Comparison of ENCODE assay signal across 8 mouse cellular contexts in genomic region chr2:131186343-131186742, GRCm38 (mm10). TPM values are rescaled to one million over a fixed set of nuclear protein-coding genes. Genes with fewer than 3 reads are reported as not detected.
DNase-seq lines count a peak whose midpoint lies in the region; ATAC-seq and TF ChIP-seq lines count a peak whose summit lies in the region.

No protein-coding gene starts in this region.

- 4% methylated on average over 14 of the region's 14 CpGs for WGBS in forebrain, embryonic 15.5 days
- WGBS in liver, embryonic 13.5 days (ENCODE audit: insufficient replicate concordance) = 2% methylated on average over 14 of the region's 14 CpGs

- peak overlapping the region; percentile 40 to 78 (median 42) for H3K4me3 ChIP-seq in CH12.LX (replicated peaks in 1 of 3; ENCODE audit: low read depth in 2 of 3, low read length in 2 of 3, poor library complexity in 1 of 3)
- H3K4me3 ChIP-seq in forebrain, embryonic 15.5 days = peak overlapping the region; percentile 62
- H3K4me3 ChIP-seq in liver, embryonic 13.5 days (replicated peaks) = peak overlapping the region; percentile 92

- no peak overlapping the region for H3K27ac ChIP-seq in CH12.LX (ENCODE audit: insufficient read depth, low read depth)
- peak overlapping the region; percentile 70; the same call in 1 of the 2 replicates for H3K27ac ChIP-seq in forebrain, embryonic 15.5 days (replicated peaks)
- peak overlapping the region; percentile 98 for H3K27ac ChIP-seq in liver, embryonic 13.5 days

- dilution Hi-C loops in CH12.LX (cut with MboI; ENCODE audit: extremely low pct_ligation_motif_present, extremely low pct_unique_long_range_greater_than_20kb, low sequenced_read_pairs) = no loop called here

- H3K27me3 ChIP-seq in CH12.LX (replicated peaks) = peaks cover 4% of the 10 kb centered on the region
- no peaks in the 10 kb centered on the region for H3K27me3 ChIP-seq in forebrain, embryonic 15.5 days
- no peaks in the 10 kb centered on the region for H3K27me3 ChIP-seq in liver, embryonic 13.5 days

- TF ChIP-seq RAD21 in CH12.LX (IDR thresholded peaks at IDR 0.05; ENCODE audit: low read depth, low read length) = no peak

- no peaks in the 10 kb centered on the region for H3K79me2 ChIP-seq in CH12.LX (replicated peaks; ENCODE audit: control insufficient read depth, extremely low read depth, insufficient read depth, poor library complexity, severe bottlenecking)

- TF ChIP-seq POLR2A in CH12.LX (IDR thresholded peaks at IDR 0.05; ENCODE audit: low read depth, low read length) = no peak

- in situ Hi-C loops in CH12.LX (cut with MboI; ENCODE audit: low pct_ligation_motif_present, low pct_unique_long_range_greater_than_20kb, low sequenced_read_pairs) = no loop called here

- H3K9ac ChIP-seq in CH12.LX (ENCODE audit: insufficient read depth, low read depth) = peak overlapping the region; percentile 6; the same call in 1 of the 2 replicates
- peak overlapping the region; percentile 78 for H3K9ac ChIP-seq in forebrain, embryonic 15.5 days (replicated peaks)
- H3K9ac ChIP-seq in liver, embryonic 13.5 days = peak overlapping the region; percentile 97

- no peaks in the 10 kb centered on the region for H3K9me3 ChIP-seq in CH12.LX (replicated peaks; ENCODE audit: low read length)
- H3K9me3 ChIP-seq in forebrain, embryonic 15.5 days = no peaks in the 10 kb centered on the region
- no peaks in the 10 kb centered on the region for H3K9me3 ChIP-seq in liver, embryonic 13.5 days (replicated peaks)

- ATAC-seq in forebrain, embryonic 15.5 days (replicated peaks) = no peak
- peak; percentile 52 for ATAC-seq in liver, embryonic 13.5 days (ENCODE audit: low read depth)
- ATAC-seq in inflammation-experienced regulatory T-cells, adult 6 months = no peak

- H3K36me3 ChIP-seq in CH12.LX (replicated peaks in 1 of 2; ENCODE audit: control insufficient read depth in 1 of 2, insufficient read depth in 1 of 2, low read length in 1 of 2) = peaks cover 0 to 4% of the 10 kb centered on the region in 2 experiments
- H3K36me3 ChIP-seq in forebrain, embryonic 15.5 days = no peaks in the 10 kb centered on the region
- peaks cover 31% of the 10 kb centered on the region for H3K36me3 ChIP-seq in liver, embryonic 13.5 days

- no peak for TF ChIP-seq EP300 in CH12.LX (IDR thresholded peaks at IDR 0.05; ENCODE audit: low read length)

- peak overlapping the region; percentile 93 for H3K4me2 ChIP-seq in CH12.LX (ENCODE audit: insufficient read depth, low read depth, poor library complexity, severe bottlenecking)
- H3K4me2 ChIP-seq in forebrain, embryonic 15.5 days (replicated peaks) = peak overlapping the region; percentile 77
- peak overlapping the region; percentile 82 for H3K4me2 ChIP-seq in liver, embryonic 13.5 days

- peak; percentile 29 for DNase-seq in gastrocnemius, postnatal 14 days
- DNase-seq in gastrocnemius, adult 18-20 months (ENCODE audit: low spot score) = no peak
- DNase-seq in CH12.LX (ENCODE audit: extremely low read depth) = no peak
- DNase-seq in liver, embryonic 13.5 days = no peak
- no peak for DNase-seq in urinary bladder, adult 2 months (ENCODE audit: low spot score)
- DNase-seq in left cerebral cortex, postnatal 14 days (ENCODE audit: low spot score in 2 of 2) = no peak

- no peak for TF ChIP-seq CTCF in CH12.LX (conservative IDR thresholded peaks at IDR 0.05 in 1 of 2, IDR thresholded peaks at IDR 0.05 in 1 of 2; ENCODE audit: low read depth in 2 of 2, low read length in 2 of 2)

- peaks cover 20 to 45% of the 10 kb centered on the region in 2 experiments for H3K4me1 ChIP-seq in CH12.LX (ENCODE audit: control insufficient read depth in 1 of 2, insufficient read depth in 2 of 2)
- peaks cover 35% of the 10 kb centered on the region for H3K4me1 ChIP-seq in forebrain, embryonic 15.5 days
- peaks cover 57% of the 10 kb centered on the region for H3K4me1 ChIP-seq in liver, embryonic 13.5 days (replicated peaks)

- intact Hi-C loops in gastrocnemius, postnatal 14 days (cut with DNase I; ENCODE audit: low total_unique reads) = no loop called here
- intact Hi-C loops in left cerebral cortex, postnatal 14 days (cut with DNase I) = loop anchor here (2.0 to 10.0 kb wide), 2 partner anchors 76 to 228 kb away; partner anchors contain the start of gene Pank2

TF ChIP-seq in CH12.LX, 34 proteins besides CTCF, POLR2A, EP300 and RAD21:
- TF ChIP-seq NELFE (IDR thresholded peaks at IDR 0.05; ENCODE audit: low read depth, low read length) (peak; percentile 37; the same call in 1 of the 2 replicates), MAX (IDR thresholded peaks at IDR 0.05; ENCODE audit: low read length) (peak; percentile 73), ZMIZ1 (IDR thresholded peaks at IDR 0.05; ENCODE audit: low read depth, low read length) (no peak), MXI1 (IDR thresholded peaks at IDR 0.05; ENCODE audit: low read depth, low read length) (peak; percentile 50)

RNA-seq across cellular contexts. Expression of gene Cdc25b, which starts 0.4 kb away (rescaled TPM):
- 1 to 10 TPM; 4.7 to 5.4 TPM for total RNA-seq in gastrocnemius, postnatal 14 days (2021)
- total RNA-seq in gastrocnemius, adult 18-20 months (2021) = under 1 TPM; 0.78 to 0.95 TPM
- total RNA-seq in CH12.LX (2012; rRNA removed) = 11.6 and 14.4 TPM in 2 replicates
- 23.3 and 24.0 TPM in 2 replicates for total RNA-seq in CH12.LX (2014; rRNA removed)
- 21.3 and 22.8 TPM in 2 replicates for polyA plus RNA-seq in CH12.LX (2012; ENCODE audit: insufficient read length, low read depth)
- 36.4 and 37.9 TPM in 2 replicates for polyA plus RNA-seq in forebrain, embryonic 15.5 days (2015; fragmentation: Nextera tagmentation; extraction: Ambion mirVana)
- polyA plus RNA-seq in liver, embryonic 13.5 days (2015; fragmentation: Nextera tagmentation; extraction: Ambion mirVana) = 171 and 201 TPM in 2 replicates
- 100 to 1,000 TPM in 1 of 3 experiments, 10 to 100 TPM in 2; 55.5 to 163 (median 71.5) TPM for polyA plus RNA-seq in inflammation-experienced regulatory T-cells, adult 6 months (2017; shearing (Covaris generic))
- 38.9 and 39.3 TPM in 2 replicates for polyA plus RNA-seq in urinary bladder, adult 2 months (2012; rRNA removed)
- total RNA-seq in left cerebral cortex, postnatal 14 days (2021) = 10 to 100 TPM; 11.9 to 15.4 TPM

RNA-seq across cellular contexts. Expression of gene Spef1, which starts 0.7 kb away (rescaled TPM):
- total RNA-seq in gastrocnemius, postnatal 14 days (2021) = 1 to 10 TPM; 2.5 to 2.9 TPM
- 1 to 10 TPM in 1 of 2 experiments, under 1 TPM in 1; 0.84 to 1.4 TPM for total RNA-seq in gastrocnemius, adult 18-20 months (2021)
- total RNA-seq in CH12.LX (2012; rRNA removed) = 0.97 and 1.0 TPM in 2 replicates
- total RNA-seq in CH12.LX (2014; rRNA removed) = 0.34 and 0.45 TPM in 2 replicates
- 1.2 TPM in 2 replicates for polyA plus RNA-seq in CH12.LX (2012; ENCODE audit: insufficient read length, low read depth)
- polyA plus RNA-seq in forebrain, embryonic 15.5 days (2015; fragmentation: Nextera tagmentation; extraction: Ambion mirVana) = 13.0 and 13.2 TPM in 2 replicates
- polyA plus RNA-seq in liver, embryonic 13.5 days (2015; fragmentation: Nextera tagmentation; extraction: Ambion mirVana) = 1.1 and 1.2 TPM in 2 replicates
- under 1 TPM in 2 of 3 experiments, not detected in 1; 0.47 to 0.54 TPM for polyA plus RNA-seq in inflammation-experienced regulatory T-cells, adult 6 months (2017; shearing (Covaris generic))
- polyA plus RNA-seq in urinary bladder, adult 2 months (2012; rRNA removed) = 10.3 and 12.4 TPM in 2 replicates
- total RNA-seq in left cerebral cortex, postnatal 14 days (2021) = 10 to 100 TPM; 13.4 to 14.0 TPM

RNA-seq across cellular contexts. Expression of gene Cenpb, which starts 6.5 kb away (rescaled TPM):
- total RNA-seq in gastrocnemius, postnatal 14 days (2021) = 10 to 100 TPM; 49.6 to 50.8 TPM
- 10 to 100 TPM; 67.4 to 72.2 TPM for total RNA-seq in gastrocnemius, adult 18-20 months (2021)
- total RNA-seq in CH12.LX (2012; rRNA removed) (24.4 and 26.8 TPM in 2 replicates), CH12.LX (2014; rRNA removed) (17.3 and 18.1 TPM in 2 replicates)
- polyA plus RNA-seq in CH12.LX (2012; ENCODE audit: insufficient read length, low read depth) = 26.1 and 26.6 TPM in 2 replicates
- 18.8 and 19.7 TPM in 2 replicates for polyA plus RNA-seq in forebrain, embryonic 15.5 days (2015; fragmentation: Nextera tagmentation; extraction: Ambion mirVana)
- polyA plus RNA-seq in liver, embryonic 13.5 days (2015; fragmentation: Nextera tagmentation; extraction: Ambion mirVana) = 3.5 and 4.5 TPM in 2 replicates
- polyA plus RNA-seq in inflammation-experienced regulatory T-cells, adult 6 months (2017; shearing (Covaris generic)) = 1 to 10 TPM; 2.4 to 3.1 (median 2.7) TPM
- 60.4 and 94.3 TPM in 2 replicates for polyA plus RNA-seq in urinary bladder, adult 2 months (2012; rRNA removed)
- total RNA-seq in left cerebral cortex, postnatal 14 days (2021) = 10 to 100 TPM; 89.7 to 97.4 TPM

RNA-seq across cellular contexts. Expression of gene Ap5s1, which starts 20.5 kb away (rescaled TPM):
- 10 to 100 TPM; 14.9 to 17.4 TPM for total RNA-seq in gastrocnemius, postnatal 14 days (2021)
- total RNA-seq in gastrocnemius, adult 18-20 months (2021) = 10 to 100 TPM; 15.8 to 20.2 TPM
- total RNA-seq in CH12.LX (2012; rRNA removed) (9.1 and 10.4 TPM in 2 replicates), CH12.LX (2014; rRNA removed) (19.8 and 22.5 TPM in 2 replicates)
- 8.1 and 9.9 TPM in 2 replicates for polyA plus RNA-seq in CH12.LX (2012; ENCODE audit: insufficient read length, low read depth)
- polyA plus RNA-seq in forebrain, embryonic 15.5 days (2015; fragmentation: Nextera tagmentation; extraction: Ambion mirVana) = 36.5 and 37.0 TPM in 2 replicates
- polyA plus RNA-seq in liver, embryonic 13.5 days (2015; fragmentation: Nextera tagmentation; extraction: Ambion mirVana) = 18.1 and 19.7 TPM in 2 replicates
- 10 to 100 TPM; 13.4 to 25.1 (median 20.9) TPM for polyA plus RNA-seq in inflammation-experienced regulatory T-cells, adult 6 months (2017; shearing (Covaris generic))
- polyA plus RNA-seq in urinary bladder, adult 2 months (2012; rRNA removed) = 40.0 and 44.7 TPM in 2 replicates
- total RNA-seq in left cerebral cortex, postnatal 14 days (2021) = 10 to 100 TPM; 23.9 to 26.3 TPM

RNA-seq across cellular contexts. Expression of gene 1700037H04Rik, which starts 26.5 kb away (rescaled TPM):
- total RNA-seq in gastrocnemius, postnatal 14 days (2021) = 1 to 10 TPM; 5.8 to 6.2 TPM
- 1 to 10 TPM; 4.2 to 4.3 TPM for total RNA-seq in gastrocnemius, adult 18-20 months (2021)
- total RNA-seq in CH12.LX (2012; rRNA removed) (25.3 and 36.5 TPM in 2 replicates), CH12.LX (2014; rRNA removed) (11.2 and 16.0 TPM in 2 replicates)
- polyA plus RNA-seq in CH12.LX (2012; ENCODE audit: insufficient read length, low read depth) = 40.0 and 43.0 TPM in 2 replicates
- 88.7 and 95.4 TPM in 2 replicates for polyA plus RNA-seq in forebrain, embryonic 15.5 days (2015; fragmentation: Nextera tagmentation; extraction: Ambion mirVana)
- polyA plus RNA-seq in liver, embryonic 13.5 days (2015; fragmentation: Nextera tagmentation; extraction: Ambion mirVana) = 124 and 129 TPM in 2 replicates
- polyA plus RNA-seq in inflammation-experienced regulatory T-cells, adult 6 months (2017; shearing (Covaris generic)) = 10 to 100 TPM; 36.5 to 54.8 (median 46.3) TPM
- 51.9 and 54.5 TPM in 2 replicates for polyA plus RNA-seq in urinary bladder, adult 2 months (2012; rRNA removed)
- total RNA-seq in left cerebral cortex, postnatal 14 days (2021) = 10 to 100 TPM; 74.6 to 83.3 TPM

Comparison
In these comparisons a context has a peak if more than half of its experiments do, and no peak if none do; other contexts are left out.
1. H3K4me3 ChIP-seq: peak in every context shown above with its lines; median percentile 92 in liver, embryonic 13.5 days; 62 in forebrain, embryonic 15.5 days; 42 in CH12.LX.
2. H3K9ac ChIP-seq: peak in every context shown above with its lines; median percentile 97 in liver, embryonic 13.5 days; 78 in forebrain, embryonic 15.5 days; 6 in CH12.LX.